Mouse (Mus musculus) kidney, adult 2 months (tissue): ENCODE measurements at regions not wholly inside any gene's neighbourhood (a gene's known extent, or its start where the extent isn't known, plus 50 kb on each side); places are given as distances from the start of the nearest gene placed in this dataset.

Experiments used
- DNase-seq: peaks from one replicate; pipeline ENCODE4 v3.0.0; 2021
- H3K27ac ChIP-seq: fragments of 200-500 bp; 2 replicates; pipeline ENCODE4 v1.5.1; 2012; ENCODE audit warnings: low read depth, low read length, control low read depth, inconsistent platforms; ENCODE audit not compliant: insufficient read depth
- H3K27me3 ChIP-seq: fragments of 200-500 bp; replicated peaks from 2 replicates; pipeline ENCODE4 v1.6.1; 2012; ENCODE audit warnings: mild to moderate bottlenecking, moderate library complexity, low read length, inconsistent platforms; ENCODE audit not compliant: control insufficient read depth, insufficient read depth
- H3K36me3 ChIP-seq: fragments of 200-500 bp; 2 replicates; pipeline ENCODE4 v1.6.1; 2012; ENCODE audit warnings: mild to moderate bottlenecking, moderate library complexity, low read length, inconsistent platforms; ENCODE audit not compliant: control insufficient read depth, insufficient read depth
- H3K4me1 ChIP-seq: fragments of 200-500 bp; 2 replicates; pipeline ENCODE4 v1.6.1; 2011; ENCODE audit warnings: low read length; ENCODE audit not compliant: control insufficient read depth, insufficient read depth
- H3K4me3 ChIP-seq: fragments of 200-500 bp; 2 replicates; pipeline ENCODE4 v1.5.1; 2011; ENCODE audit warnings: mild to moderate bottlenecking, low read depth, low read length, control low read depth; ENCODE audit not compliant: insufficient read depth
- CTCF ChIP-seq: fragments of 200-500 bp; conservative IDR thresholded peaks from 2 replicates; pipeline ENCODE4 v1.5.1; 2011; ENCODE audit warnings: low read depth, mild to moderate bottlenecking, control low read depth, low read length, moderate library complexity, mixed read lengths; ENCODE audit not compliant: insufficient read depth, insufficient read length
- POLR2A ChIP-seq: fragments of 200-500 bp; IDR thresholded peaks from one replicate; pipeline ENCODE4 v1.6.1; 2011; ENCODE audit warnings: low read depth, low read length, control low read depth
- WGBS: fragments of 180-500 bp; shearing (Covaris S2); methylation state at CpG from one replicate; pipeline ENCODE4 v1.1.7; 2018; 5-methylcytosine and 5-hydroxymethylcytosine counted together

GRCm38 (mm10) chr1:42365648-42366324 lies 329.8 kb upstream of the Pou3f3 start:
- TF ChIP-seq POLR2A (no peak), CTCF (no peak)
- no peaks in the 10 kb centered on the region for H3K27me3 ChIP-seq
- H3K36me3 ChIP-seq, result no peaks in the 10 kb centered on the region
- H3K27ac ChIP-seq, result no peak overlapping the region
- no peaks in the 10 kb centered on the region for H3K4me1 ChIP-seq
- 78% methylated on average over 4 of the region's 4 CpGs for WGBS
- DNase-seq, result no peak
- no peak overlapping the region for H3K4me3 ChIP-seq

- no peaks in the 10 kb centered on the region for H3K27me3 ChIP-seq
- TF ChIP-seq POLR2A (no peak), CTCF (no peak)
- DNase-seq, result no peak
- 45% methylated on average over 18 of the region's 18 CpGs for WGBS
- H3K4me3 ChIP-seq, result no peak overlapping the region
- no peaks in the 10 kb centered on the region for H3K36me3 ChIP-seq
- no peak overlapping the region for H3K27ac ChIP-seq
- no peaks in the 10 kb centered on the region for H3K4me1 ChIP-seq
Measured at GRCm38 (mm10) chr1:42387919-42388684, 307.5 kb upstream of the Pou3f3 start.

- no peaks in the 10 kb centered on the region for H3K36me3 ChIP-seq
- 92% methylated on average over 6 of the region's 6 CpGs for WGBS
- no peak for DNase-seq
Measured at GRCm38 (mm10) chr1:42388740-42389139, 306.8 kb upstream of the Pou3f3 start.

GRCm38 (mm10) chr1:42395651-42396260 lies 299.8 kb upstream of the Pou3f3 start:
- Histone ChIP-seq H3K36me3 (no peaks in the 10 kb centered on the region), H3K27ac (no peak overlapping the region), H3K4me3 (no peak overlapping the region), H3K4me1 (no peaks in the 10 kb centered on the region), H3K27me3 (no peaks in the 10 kb centered on the region)
- TF ChIP-seq POLR2A (no peak), CTCF (no peak)
- WGBS, result 83% methylated on average over 13 of the region's 13 CpGs
- no peak for DNase-seq

More at GRCm38 (mm10) chr1:42388740-42389139, 306.8 kb upstream of the Pou3f3 start:
- no peak for TF ChIP-seq CTCF
- TF ChIP-seq POLR2A, result no peak
- no peaks in the 10 kb centered on the region for H3K27me3 ChIP-seq
- H3K4me3 ChIP-seq, result no peak overlapping the region
- H3K27ac ChIP-seq, result no peak overlapping the region
- no peaks in the 10 kb centered on the region for H3K4me1 ChIP-seq

- 56% methylated on average over 8 of the region's 8 CpGs for WGBS
- H3K4me1 ChIP-seq, result no peaks in the 10 kb centered on the region
- no peak for DNase-seq
- no peak for TF ChIP-seq CTCF
- TF ChIP-seq POLR2A, result no peak
- H3K4me3 ChIP-seq, result no peak overlapping the region
- no peaks in the 10 kb centered on the region for H3K36me3 ChIP-seq
- no peaks in the 10 kb centered on the region for H3K27me3 ChIP-seq
- no peak overlapping the region for H3K27ac ChIP-seq
Measured at GRCm38 (mm10) chr1:42398461-42399154, 297.0 kb upstream of the Pou3f3 start.

- Histone ChIP-seq H3K27me3 (no peaks in the 10 kb centered on the region), H3K4me1 (no peaks in the 10 kb centered on the region), H3K36me3 (no peaks in the 10 kb centered on the region), H3K27ac (no peak overlapping the region), H3K4me3 (no peak overlapping the region)
- DNase-seq, result no peak
- WGBS, result 76% methylated on average over 21 of the region's 21 CpGs
- TF ChIP-seq CTCF (no peak), POLR2A (no peak)
Measured at GRCm38 (mm10) chr1:42415817-42416538, 279.6 kb upstream of the Pou3f3 start.

- Histone ChIP-seq H3K27me3 (no peaks in the 10 kb centered on the region), H3K27ac (no peak overlapping the region), H3K4me1 (no peaks in the 10 kb centered on the region), H3K4me3 (no peak overlapping the region), H3K36me3 (no peaks in the 10 kb centered on the region)
- TF ChIP-seq POLR2A, result no peak
- no peak for TF ChIP-seq CTCF
- WGBS, result 74% methylated on average over 8 of the region's 8 CpGs
- no peak for DNase-seq
Measured at GRCm38 (mm10) chr1:42416539-42417218, 278.9 kb upstream of the Pou3f3 start.
